Mouse (Mus musculus): ENCODE data around the gene Nfasc. TPM values are rescaled to one million over a fixed set of nuclear protein-coding genes. Genes with fewer than 3 reads are reported as not detected.

The Nfasc gene
- polyA plus RNA-seq, 1 experiment from 2014 or later = 0.06 TPM

- Histone ChIP-seq H3K9me3 (ENCODE audit: low read length) (no peaks in the 10 kb centered on the region), H3K4me1 (ENCODE audit: insufficient read depth, low read depth, low read length) (no peaks in the 10 kb centered on the region), H3K27me3 (replicated peaks; ENCODE audit: insufficient read depth, low read length) (no peaks in the 10 kb centered on the region), H3K36me3 (ENCODE audit: insufficient read depth, low read length) (no peaks in the 10 kb centered on the region), H3K4me2 (replicated peaks; ENCODE audit: low read depth, low read length) (no peak overlapping the region), H3K4me3 (ENCODE audit: low read depth, low read length) (no peak overlapping the region), H3K27ac (ENCODE audit: low read length) (no peak overlapping the region), H3K9ac (replicated peaks; ENCODE audit: low read depth) (no peak overlapping the region)
- no peak for DNase-seq (ENCODE audit: low spot score)
- TF ChIP-seq EP300 (IDR thresholded peaks at IDR 0.05) (no peak), CTCF (IDR thresholded peaks at IDR 0.05) (no peak)
- WGBS = 15% methylated on average over 3 of the region's 3 CpGs
- ATAC-seq = no peak
These were observed 82.0 kb downstream of the Nfasc start for GRCm38 (mm10) chr1:132659604-132660003.

GRCm38 (mm10) chr1:132655611-132656010 is 86.0 kb downstream of the Nfasc start:
- 55% methylated on average over 6 of the region's 6 CpGs for WGBS
- no peak for TF ChIP-seq EP300 (IDR thresholded peaks at IDR 0.05)
- TF ChIP-seq CTCF (IDR thresholded peaks at IDR 0.05) = no peak
- DNase-seq (ENCODE audit: low spot score) = no peak
- H3K9me3 ChIP-seq (ENCODE audit: low read length) = no peaks in the 10 kb centered on the region
- no peak overlapping the region for H3K27ac ChIP-seq (ENCODE audit: low read length)
- ATAC-seq = no peak
- no peaks in the 10 kb centered on the region for H3K4me1 ChIP-seq (ENCODE audit: insufficient read depth, low read depth, low read length)
- H3K4me2 ChIP-seq (replicated peaks; ENCODE audit: low read depth, low read length) = no peak overlapping the region
- no peak overlapping the region for H3K9ac ChIP-seq (replicated peaks; ENCODE audit: low read depth)
- H3K4me3 ChIP-seq (ENCODE audit: low read depth, low read length) = no peak overlapping the region
- no peaks in the 10 kb centered on the region for H3K27me3 ChIP-seq (replicated peaks; ENCODE audit: insufficient read depth, low read length)
- no peaks in the 10 kb centered on the region for H3K36me3 ChIP-seq (ENCODE audit: insufficient read depth, low read length)

GRCm38 (mm10) chr1:132654769-132655168 is 86.8 kb downstream of the Nfasc start:
- Histone ChIP-seq H3K4me1 (ENCODE audit: insufficient read depth, low read depth, low read length) (no peaks in the 10 kb centered on the region), H3K4me3 (ENCODE audit: low read depth, low read length) (no peak overlapping the region), H3K4me2 (replicated peaks; ENCODE audit: low read depth, low read length) (no peak overlapping the region), H3K36me3 (ENCODE audit: insufficient read depth, low read length) (no peaks in the 10 kb centered on the region), H3K9me3 (ENCODE audit: low read length) (no peaks in the 10 kb centered on the region), H3K27ac (ENCODE audit: low read length) (no peak overlapping the region), H3K9ac (replicated peaks; ENCODE audit: low read depth) (no peak overlapping the region), H3K27me3 (replicated peaks; ENCODE audit: insufficient read depth, low read length) (no peaks in the 10 kb centered on the region)
- TF ChIP-seq EP300 (IDR thresholded peaks at IDR 0.05) = no peak
- TF ChIP-seq CTCF (IDR thresholded peaks at IDR 0.05) = no peak
- 69% methylated on average over 9 of the region's 9 CpGs for WGBS
- no peak for ATAC-seq
- no peak for DNase-seq (ENCODE audit: low spot score)

- WGBS = 75% methylated on average over 12 of the region's 12 CpGs
- Histone ChIP-seq H3K9me3 (ENCODE audit: low read length) (no peaks in the 10 kb centered on the region), H3K4me1 (ENCODE audit: insufficient read depth, low read depth, low read length) (no peaks in the 10 kb centered on the region), H3K9ac (replicated peaks; ENCODE audit: low read depth) (no peak overlapping the region), H3K27ac (ENCODE audit: low read length) (no peak overlapping the region), H3K4me2 (replicated peaks; ENCODE audit: low read depth, low read length) (no peak overlapping the region), H3K27me3 (replicated peaks; ENCODE audit: insufficient read depth, low read length) (no peaks in the 10 kb centered on the region), H3K4me3 (ENCODE audit: low read depth, low read length) (no peak overlapping the region), H3K36me3 (ENCODE audit: insufficient read depth, low read length) (no peaks in the 10 kb centered on the region)
- DNase-seq (ENCODE audit: low spot score) = no peak
- no peak for TF ChIP-seq EP300 (IDR thresholded peaks at IDR 0.05)
- no peak for TF ChIP-seq CTCF (IDR thresholded peaks at IDR 0.05)
- ATAC-seq = no peak
These were observed 87.6 kb downstream of the Nfasc start for GRCm38 (mm10) chr1:132653841-132654457.

GRCm38 (mm10) chr1:132653161-132653560 is 88.4 kb downstream of the Nfasc start:
- no peak overlapping the region for H3K4me2 ChIP-seq (replicated peaks; ENCODE audit: low read depth, low read length)
- 72% methylated on average over 9 of the region's 9 CpGs for WGBS
- DNase-seq (ENCODE audit: low spot score) (no peak), ATAC-seq (no peak)
- H3K27me3 ChIP-seq (replicated peaks; ENCODE audit: insufficient read depth, low read length) = no peaks in the 10 kb centered on the region
- H3K36me3 ChIP-seq (ENCODE audit: insufficient read depth, low read length) = no peaks in the 10 kb centered on the region
- no peak for TF ChIP-seq EP300 (IDR thresholded peaks at IDR 0.05)
- TF ChIP-seq CTCF (IDR thresholded peaks at IDR 0.05) = no peak
- no peak overlapping the region for H3K9ac ChIP-seq (replicated peaks; ENCODE audit: low read depth)
- no peak overlapping the region for H3K4me3 ChIP-seq (ENCODE audit: low read depth, low read length)
- no peaks in the 10 kb centered on the region for H3K4me1 ChIP-seq (ENCODE audit: insufficient read depth, low read depth, low read length)
- no peaks in the 10 kb centered on the region for H3K9me3 ChIP-seq (ENCODE audit: low read length)
- H3K27ac ChIP-seq (ENCODE audit: low read length) = no peak overlapping the region

GRCm38 (mm10) chr1:132650680-132651079 is 90.9 kb downstream of the Nfasc start:
- WGBS = 60% methylated on average over 9 of the region's 9 CpGs
- no peak overlapping the region for H3K4me2 ChIP-seq (replicated peaks; ENCODE audit: low read depth, low read length)
- H3K27me3 ChIP-seq (replicated peaks; ENCODE audit: insufficient read depth, low read length) = no peaks in the 10 kb centered on the region
- H3K9me3 ChIP-seq (ENCODE audit: low read length) = no peaks in the 10 kb centered on the region
- ATAC-seq (no peak), DNase-seq (ENCODE audit: low spot score) (no peak)
- no peak overlapping the region for H3K27ac ChIP-seq (ENCODE audit: low read length)
- no peak overlapping the region for H3K4me3 ChIP-seq (ENCODE audit: low read depth, low read length)
- no peak overlapping the region for H3K9ac ChIP-seq (replicated peaks; ENCODE audit: low read depth)
- no peaks in the 10 kb centered on the region for H3K36me3 ChIP-seq (ENCODE audit: insufficient read depth, low read length)
- TF ChIP-seq CTCF (IDR thresholded peaks at IDR 0.05) (no peak), EP300 (IDR thresholded peaks at IDR 0.05) (no peak)
- H3K4me1 ChIP-seq (ENCODE audit: insufficient read depth, low read depth, low read length) = no peaks in the 10 kb centered on the region

- no peak overlapping the region for H3K4me3 ChIP-seq (ENCODE audit: low read depth, low read length)
- H3K4me2 ChIP-seq (replicated peaks; ENCODE audit: low read depth, low read length) = no peak overlapping the region
- no peak overlapping the region for H3K27ac ChIP-seq (ENCODE audit: low read length)
- DNase-seq (ENCODE audit: low spot score) (peak; percentile 31), ATAC-seq (peak; percentile 21; the same call in 1 of the 2 replicates)
- H3K4me1 ChIP-seq (ENCODE audit: insufficient read depth, low read depth, low read length) = no peaks in the 10 kb centered on the region
- TF ChIP-seq CTCF (IDR thresholded peaks at IDR 0.05) = no peak
- TF ChIP-seq EP300 (IDR thresholded peaks at IDR 0.05) = no peak
- H3K36me3 ChIP-seq (ENCODE audit: insufficient read depth, low read length) = no peaks in the 10 kb centered on the region
- no peaks in the 10 kb centered on the region for H3K9me3 ChIP-seq (ENCODE audit: low read length)
- no peak overlapping the region for H3K9ac ChIP-seq (replicated peaks; ENCODE audit: low read depth)
- H3K27me3 ChIP-seq (replicated peaks; ENCODE audit: insufficient read depth, low read length) = no peaks in the 10 kb centered on the region
- 21% methylated on average over 6 of the region's 6 CpGs for WGBS
These were observed 93.6 kb downstream of the Nfasc start for GRCm38 (mm10) chr1:132647958-132648357.
